24 mouse cellular contexts compared by ENCODE assay signal in the genomic region with DNA sequence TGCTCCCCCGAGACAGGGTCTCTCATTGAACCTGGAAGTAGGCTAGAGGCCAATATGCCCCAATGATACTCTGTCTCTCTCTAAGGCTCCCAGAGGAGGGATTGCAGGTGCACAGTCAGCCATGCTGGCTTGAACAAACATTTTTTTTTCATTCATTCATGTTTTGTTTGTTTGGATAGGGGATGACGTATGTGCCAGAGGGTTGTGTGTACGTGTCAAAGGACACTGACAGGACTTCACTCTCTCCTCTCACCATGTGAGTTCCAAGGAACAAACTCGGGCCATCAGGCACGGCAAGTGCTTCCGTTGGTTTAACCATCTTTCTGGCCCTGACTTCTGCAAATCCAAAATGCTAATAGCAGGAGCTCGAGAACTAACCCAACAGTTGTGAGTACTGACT.
"Had no signal": no experiment of that assay in that cellular context is flagged by ENCODE, and none has a peak within 500 bp of the region (broad histone marks: within the 10 kb centered on the region; RNA-seq: fewer than 3 reads in every experiment).

No protein-coding gene starts in this region.

- H3K36me3 ChIP-seq: heart, embryonic 10.5 days; heart, embryonic 12.5 days; hindbrain, embryonic 10.5 days; hindbrain, embryonic 12.5 days; intestine, embryonic 15.5 days; limb, embryonic 13.5 days; limb, embryonic 15.5 days had no signal

- H3K9ac ChIP-seq: heart, embryonic 12.5 days; hindbrain, embryonic 12.5 days; hindbrain, embryonic 14.5 days; intestine, embryonic 15.5 days; limb, embryonic 13.5 days; limb, embryonic 15.5 days had no signal

- ATAC-seq: hindbrain, embryonic 16.5 days; inflammation-experienced regulatory T-cells, adult 6 months; intestine, embryonic 15.5 days; intestine, postnatal 0 days had no signal

- H3K9me3 ChIP-seq: heart, embryonic 10.5 days; heart, embryonic 12.5 days; hindbrain, embryonic 10.5 days; hindbrain, embryonic 12.5 days; intestine, embryonic 15.5 days; limb, embryonic 13.5 days; limb, embryonic 15.5 days had no signal

- H3K4me1 ChIP-seq: heart, embryonic 12.5 days; hindbrain, embryonic 10.5 days; hindbrain, embryonic 12.5 days had no signal

- H3K27me3 ChIP-seq: heart, embryonic 12.5 days; hindbrain, embryonic 12.5 days; intestine, embryonic 15.5 days; limb, embryonic 13.5 days; limb, embryonic 15.5 days had no signal

- DNase-seq: gastrocnemius, adult 2 months; gastrocnemius, postnatal 10 days; gastrocnemius, postnatal 25 days; heart, adult 18-20 months; heart, postnatal 10 days; heart, postnatal 4 days; kidney, adult 18-20 months; kidney, adult 8-10 months; kidney, postnatal 10 days; kidney, postnatal 25 days; kidney, postnatal 4 days; left cerebral cortex, postnatal 4 days had no signal

- H3K4me3 ChIP-seq: gastrocnemius, adult 2 months; heart, embryonic 10.5 days; heart, embryonic 12.5 days; hindbrain, embryonic 10.5 days; hindbrain, embryonic 12.5 days; intestine, embryonic 15.5 days; layer of hippocampus, adult 2 months; limb, embryonic 13.5 days; limb, embryonic 15.5 days had no signal

- H3K4me2 ChIP-seq: heart, embryonic 12.5 days; hindbrain, embryonic 12.5 days; hindbrain, embryonic 14.5 days; intestine, embryonic 15.5 days; limb, embryonic 13.5 days; limb, embryonic 15.5 days had no signal

- H3K27ac ChIP-seq: gastrocnemius, adult 2 months; heart, embryonic 10.5 days; hindbrain, embryonic 12.5 days; hindbrain, embryonic 14.5 days; intestine, embryonic 15.5 days; layer of hippocampus, adult 2 months; limb, embryonic 13.5 days; limb, embryonic 15.5 days had no signal
